Mouse (Mus musculus) C2C12 (cell line): ENCODE data around the gene Cldn12. TPM values are rescaled to one million over a fixed set of nuclear protein-coding genes. Genes with fewer than 3 reads are reported as not detected.

Experiments used
- H3K27me3 ChIP-seq: one replicate; pipeline ENCODE4 v1.6.1; 2011; ENCODE audit not compliant: control insufficient read depth, insufficient read depth, insufficient read length
- H3K36me3 ChIP-seq: one replicate; pipeline ENCODE4 v1.6.1; 2011; ENCODE audit not compliant: control insufficient read depth, insufficient read depth
- H3K4me3 ChIP-seq: one replicate; pipeline ENCODE4 v1.5.1; 2011; ENCODE audit warnings: mild to moderate bottlenecking, control low read depth; ENCODE audit not compliant: poor library complexity, insufficient read depth, severe bottlenecking
- H3K79me2 ChIP-seq: one replicate; pipeline ENCODE4 v1.6.1; 2011; ENCODE audit not compliant: control insufficient read depth, insufficient read depth
- H3K79me3 ChIP-seq: one replicate; pipeline ENCODE4 v1.6.1; 2011; ENCODE audit warnings: low read depth, control low read depth
- H3ac ChIP-seq: one replicate; pipeline ENCODE3; 2011; ENCODE audit warnings: low read depth; ENCODE audit not compliant: control insufficient read depth, insufficient read length
- CEBPB ChIP-seq: IDR thresholded peaks from one replicate; pipeline ENCODE4 v1.6.1; 2011; ENCODE audit warnings: low read depth, mild to moderate bottlenecking, control low read depth, moderate library complexity
- CTCF ChIP-seq: IDR thresholded peaks from one replicate; pipeline ENCODE4 v1.5.1; 2011; ENCODE audit not compliant: control insufficient read depth, insufficient read depth, insufficient read length
- FOSL1 ChIP-seq: IDR thresholded peaks from one replicate; pipeline ENCODE4 v1.8.0; 2011; ENCODE audit warnings: mild to moderate bottlenecking, low read length; ENCODE audit not compliant: poor library complexity, insufficient read depth, severe bottlenecking
- MAX ChIP-seq: IDR thresholded peaks from one replicate; pipeline ENCODE4 v1.6.1; 2011; ENCODE audit warnings: mild to moderate bottlenecking, control low read depth
- MYOD1 ChIP-seq: IDR thresholded peaks from one replicate; pipeline ENCODE4 v1.6.1; 2011; ENCODE audit warnings: low read depth; ENCODE audit not compliant: control insufficient read depth, insufficient read length
- MYOG ChIP-seq: IDR thresholded peaks from one replicate; pipeline ENCODE4 v1.6.1; 2011; ENCODE audit not compliant: control insufficient read depth, insufficient read length; ENCODE audit errors: extremely low read depth
- USF1 ChIP-seq: IDR thresholded peaks from one replicate; pipeline ENCODE4 v1.6.1; 2011; ENCODE audit warnings: low read depth, mild to moderate bottlenecking, control low read depth, moderate library complexity
- long read RNA-seq, 2 experiments: library from polyadenylated mRNA; unstranded; transcript quantifications; one replicate each; pipeline ENCODE4 v2.0.0; 2019 to 2020
- polyA plus RNA-seq: library from polyadenylated mRNA; unstranded; fragments of >200 nt; fragmentation: generic; extraction: Trizol; gene quantifications from one replicate; pipeline ENCODE4 v1.2.1, GENCODE M21; 2012; ENCODE audit warnings: missing spikeins

The Cldn12 gene
- 27.2 TPM for polyA plus RNA-seq
- long read RNA-seq, experiment 1, transcript Cldn12-201 (4 exons, 3,597 nt) = major isoform, 9 of 13 reads
- long read RNA-seq, experiment 1, partial matches to known transcripts = 0 of 13 reads
- long read RNA-seq, experiment 1, other reads (novel, unspliced or antisense) = 1 of 13 reads
- long read RNA-seq, experiment 2, transcript Cldn12-201 (4 exons, 3,597 nt) = major isoform, 173 of 298 reads
- long read RNA-seq, experiment 2, transcript Cldn12-202 (4 exons, 3,477 nt) = minor isoform, 60 of 298 reads
- long read RNA-seq, experiment 2, transcript Cldn12-203 (4 exons, 3,519 nt) = minor isoform, 14 of 298 reads
- long read RNA-seq, experiment 2, partial matches to known transcripts = 10 of 298 reads
- long read RNA-seq, experiment 2, other reads (novel, unspliced or antisense) = 38 of 298 reads

DNA sequence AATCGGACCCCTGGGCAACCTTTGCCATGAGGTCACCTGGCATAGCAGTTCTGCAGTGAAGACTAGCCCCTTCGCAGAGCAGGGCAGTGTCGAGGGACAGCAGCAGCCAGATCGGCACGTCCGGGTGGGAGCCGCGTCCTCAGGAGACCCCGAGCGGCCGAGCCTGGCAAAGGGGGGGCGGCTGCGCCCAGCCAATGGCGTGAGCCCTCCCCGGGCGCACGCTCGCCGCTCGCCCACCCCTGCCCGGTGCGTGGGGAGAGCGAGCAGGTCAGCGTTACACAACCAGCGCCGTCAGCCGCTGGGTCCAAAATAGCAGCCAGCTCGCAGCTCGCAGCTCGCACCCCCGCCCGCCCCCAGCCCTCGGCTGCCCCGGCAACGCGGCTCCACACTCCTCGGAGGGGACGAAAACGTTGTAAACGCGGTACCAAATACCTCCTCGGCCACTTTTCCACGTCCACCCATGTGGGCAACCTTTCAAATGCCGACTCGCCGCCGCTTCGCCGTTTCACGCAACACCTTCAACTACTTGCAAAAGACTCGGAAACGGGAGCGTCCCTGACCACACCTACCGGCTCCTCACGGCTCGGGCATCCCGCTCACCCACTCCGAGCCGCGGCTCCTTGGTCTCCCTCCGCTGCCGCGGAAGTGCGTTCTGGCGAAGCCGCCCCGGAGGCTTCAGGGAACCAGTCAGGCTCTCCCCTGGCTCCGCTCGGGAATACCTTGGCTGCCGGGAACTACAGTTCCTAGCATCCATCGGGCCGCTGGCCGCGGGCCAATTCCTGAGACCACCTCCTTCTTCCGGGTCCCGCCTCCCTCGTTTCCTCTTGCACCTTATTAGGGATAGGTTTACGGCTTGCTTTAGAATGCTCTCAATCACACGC, at the start of gene Cldn12:
Gene Cldn12 (minus strand): TSS at position 763 of the 881 bp plus-strand sequence.
- TF ChIP-seq MAX (peak; percentile 49), FOSL1 (no peak)
- peaks cover 29% of the 10 kb centered on the region for H3K79me3 ChIP-seq
- H3K4me3 ChIP-seq = peak within 1 kb of the TSS; percentile 76
- peak within 1 kb of the TSS; percentile 88 for H3ac ChIP-seq
- H3K36me3 ChIP-seq = peaks cover 20% of the 10 kb centered on the region
- peaks cover 44% of the 10 kb centered on the region for H3K79me2 ChIP-seq
- no peaks in the 10 kb centered on the region for H3K27me3 ChIP-seq

DNA sequence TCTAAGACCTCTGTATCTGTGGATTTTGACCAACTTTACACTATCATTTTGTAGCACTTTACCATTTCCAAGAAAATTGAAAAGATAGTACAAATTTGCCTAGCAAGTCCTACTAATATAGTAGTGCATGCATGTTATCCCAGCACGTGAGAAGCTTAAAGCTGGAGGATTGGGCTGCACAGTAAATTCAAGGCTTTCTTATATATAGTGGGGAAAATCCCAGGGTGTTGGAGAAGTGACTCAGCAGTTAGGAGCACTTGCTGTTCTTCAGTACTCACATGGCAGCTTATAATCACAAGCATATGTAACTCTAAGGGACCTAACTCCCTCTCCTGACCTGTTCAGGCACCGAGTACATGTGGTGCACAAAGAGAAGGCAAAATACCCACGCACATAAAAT, 47.7 kb upstream of the Cldn12 start:
- Histone ChIP-seq H3K36me3 (no peaks in the 10 kb centered on the region), H3K4me3 (no peak overlapping the region), H3K27me3 (no peaks in the 10 kb centered on the region), H3K79me2 (peaks cover 19% of the 10 kb centered on the region), H3ac (no peak overlapping the region), H3K79me3 (peaks cover 16% of the 10 kb centered on the region)
- TF ChIP-seq CTCF (no peak), USF1 (no peak), CEBPB (no peak), FOSL1 (no peak), MAX (no peak), MYOG (no peak), MYOD1 (no peak)

GRCm38 (mm10) chr5:5561041-5561706, 46.4 kb upstream of the Cldn12 start:
- peaks cover 22% of the 10 kb centered on the region for H3K79me2 ChIP-seq
- no peaks in the 10 kb centered on the region for H3K27me3 ChIP-seq
- no peak overlapping the region for H3K4me3 ChIP-seq
- H3K36me3 ChIP-seq = no peaks in the 10 kb centered on the region
- peaks cover 19% of the 10 kb centered on the region for H3K79me3 ChIP-seq
- H3ac ChIP-seq = no peak overlapping the region
- TF ChIP-seq CTCF = no peak

GRCm38 (mm10) chr5:5559798-5560197, 45.0 kb upstream of the Cldn12 start:
- H3K27me3 ChIP-seq = no peaks in the 10 kb centered on the region
- TF ChIP-seq FOSL1 (no peak), CEBPB (no peak), MAX (no peak), CTCF (no peak), USF1 (no peak), MYOD1 (no peak)

DNA sequence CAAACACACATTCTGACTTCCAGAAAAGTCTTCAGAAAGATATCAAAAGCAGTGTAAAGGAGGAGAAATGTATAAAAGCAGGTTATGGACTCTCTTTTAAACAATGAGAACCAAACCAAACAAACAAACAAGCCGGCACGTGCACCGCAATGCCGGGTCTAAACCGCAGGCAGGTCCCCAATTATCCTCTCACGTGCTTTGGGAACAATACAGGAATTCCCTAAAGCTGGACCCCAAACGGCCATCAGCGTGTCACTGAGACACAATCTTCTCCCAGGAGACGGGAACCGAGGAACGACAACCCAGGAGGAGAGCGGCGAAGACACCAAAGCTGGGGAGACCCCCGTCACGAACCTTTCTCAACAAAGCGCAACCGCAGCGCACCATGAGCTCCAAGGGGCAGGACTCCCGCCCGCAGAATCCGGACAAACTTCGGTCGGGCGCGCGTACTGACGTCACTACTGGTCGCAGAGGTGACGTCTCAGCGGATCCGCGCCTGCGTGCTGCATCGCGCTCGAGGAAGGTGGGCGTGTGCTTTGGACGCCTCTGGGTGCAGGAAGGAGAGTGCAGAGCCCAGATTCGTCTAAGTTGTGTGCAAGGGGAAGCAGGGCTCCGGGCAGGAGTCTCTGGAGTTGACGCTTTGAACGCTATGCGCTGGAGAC, 44.5 kb upstream of the Cldn12 start, which contains the start of gene Gtpbp10:
Gene Gtpbp10 (minus strand): TSS at position 460 of the 662 bp plus-strand sequence.
- no peaks in the 10 kb centered on the region for H3K27me3 ChIP-seq
- peaks cover 28% of the 10 kb centered on the region for H3K79me2 ChIP-seq
- H3K36me3 ChIP-seq = peaks cover 14% of the 10 kb centered on the region
- peak within 1 kb of the TSS; percentile 65 for H3K4me3 ChIP-seq
- peak within 1 kb of the TSS; percentile 54 for H3ac ChIP-seq
- H3K79me3 ChIP-seq = peaks cover 20% of the 10 kb centered on the region
- peak; percentile 80 for TF ChIP-seq MAX
- TF ChIP-seq MYOD1 = no peak

More at GRCm38 (mm10) chr5:5559798-5560197, 45.0 kb upstream of the Cldn12 start:
- Histone ChIP-seq H3K36me3 (peaks cover 9% of the 10 kb centered on the region), H3K79me3 (peaks cover 19% of the 10 kb centered on the region), H3ac (no peak overlapping the region), H3K4me3 (peak overlapping the region; percentile 65), H3K79me2 (peaks cover 22% of the 10 kb centered on the region)
